Mouse (Mus musculus) ES-E14 (cell line): Measurements from ENCODE around the gene 4932438A13Rik.

Source experiments
- HCFC1 ChIP-seq: IDR thresholded peaks from 2 replicates; pipeline ENCODE4 v1.6.1; 2012; ENCODE audit warnings: low read length, inconsistent platforms, borderline replicate concordance; ENCODE audit not compliant: insufficient read depth
- MAFK ChIP-seq: IDR thresholded peaks from 2 replicates; pipeline ENCODE4 v1.6.1; 2014; ENCODE audit warnings: mild to moderate bottlenecking, low read depth, low read length, inconsistent platforms; ENCODE audit not compliant: insufficient read depth
- ZNF384 ChIP-seq: IDR thresholded peaks from 2 replicates; pipeline ENCODE4 v1.6.1; 2012; ENCODE audit warnings: low read depth, low read length, inconsistent platforms

- TF ChIP-seq HCFC1 (no peak), MAFK (no peak), ZNF384 (no peak)
Measured at GRCm38 (mm10) chr3:36863881-36864280, 977 bp downstream of the 4932438A13Rik start.
